Mouse (Mus musculus): ENCODE results near the gene Crx. TPM values are rescaled to one million over a fixed set of nuclear protein-coding genes. Genes with fewer than 3 reads are reported as not detected.

The Crx gene
- polyA plus RNA-seq, 1 experiment from 2014 or later: not detected

DNA sequence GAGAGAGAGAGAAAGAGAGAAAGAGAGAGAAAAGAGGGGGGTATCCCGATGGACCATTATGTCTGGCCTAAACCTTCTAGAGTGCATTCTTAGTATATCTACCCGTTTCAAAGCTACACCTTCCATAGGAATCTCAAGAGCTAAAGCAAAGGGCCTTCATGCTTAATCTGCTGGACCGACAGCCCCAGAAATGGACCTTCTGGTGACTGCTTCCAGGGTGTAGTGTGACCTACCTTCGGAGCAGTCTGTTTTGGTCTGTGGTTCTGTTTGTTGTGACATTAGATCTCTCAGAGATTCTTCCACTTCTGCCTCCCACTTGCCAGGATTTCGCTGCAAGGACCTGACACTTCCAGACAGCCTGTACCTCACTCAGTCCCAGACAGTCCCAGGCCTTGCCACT, 30.8 kb upstream of the Crx start:
- H3K4me2 ChIP-seq: no peak overlapping the region
- H3K27me3 ChIP-seq: no peaks in the 10 kb centered on the region
- H3K4me3 ChIP-seq: no peak overlapping the region
- H3K9ac ChIP-seq: no peak overlapping the region
- H3K27ac ChIP-seq: no peak overlapping the region
- H3K4me1 ChIP-seq: no peaks in the 10 kb centered on the region
- no peaks in the 10 kb centered on the region for H3K9me3 ChIP-seq
- WGBS: 65% methylated on average over 5 of the region's 5 CpGs
- H3K36me3 ChIP-seq: no peaks in the 10 kb centered on the region
- ATAC-seq (ENCODE audit: borderline replicate concordance, extremely low read depth, low FRiP score, low TSS enrichment): no peak

DNA sequence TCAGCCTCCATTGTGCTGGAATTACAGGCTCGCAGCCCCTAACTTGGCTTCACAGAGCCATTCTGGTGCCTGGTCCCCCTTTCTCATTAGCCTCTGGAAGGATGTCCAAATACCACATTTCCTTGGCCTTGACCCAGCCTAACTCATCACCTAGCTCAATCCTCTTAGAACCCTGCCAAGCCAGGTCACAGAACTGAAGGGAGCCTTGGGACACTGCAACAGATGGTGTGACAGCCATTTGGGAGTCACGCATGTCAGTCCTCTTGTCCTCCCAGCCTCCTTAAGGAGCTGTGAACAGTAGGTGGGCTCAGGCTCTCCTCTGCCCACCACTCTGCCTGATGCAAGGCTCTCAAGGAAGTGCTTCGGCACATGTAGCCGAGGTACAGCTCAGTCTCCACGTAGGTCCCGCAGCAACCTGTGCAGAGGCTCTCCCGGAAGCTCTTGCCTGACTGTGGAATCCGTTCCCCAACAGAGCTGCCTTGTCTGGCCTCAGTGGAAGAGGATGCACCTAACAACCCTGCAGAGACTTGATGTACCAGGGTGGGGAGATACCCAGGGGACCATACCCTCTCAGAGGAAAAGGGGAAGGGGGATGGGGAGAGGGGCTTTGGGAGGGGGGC, 28.3 kb upstream of the Crx start:
- Histone ChIP-seq H3K9me3 (no peaks in the 10 kb centered on the region), H3K4me3 (no peak overlapping the region), H3K27me3 (no peaks in the 10 kb centered on the region), H3K36me3 (no peaks in the 10 kb centered on the region), H3K9ac (no peak overlapping the region), H3K4me2 (no peak overlapping the region), H3K4me1 (no peaks in the 10 kb centered on the region), H3K27ac (no peak overlapping the region)
- WGBS: 64% methylated on average over 8 of the region's 8 CpGs
- no peak for ATAC-seq (ENCODE audit: borderline replicate concordance, extremely low read depth, low FRiP score, low TSS enrichment)

DNA sequence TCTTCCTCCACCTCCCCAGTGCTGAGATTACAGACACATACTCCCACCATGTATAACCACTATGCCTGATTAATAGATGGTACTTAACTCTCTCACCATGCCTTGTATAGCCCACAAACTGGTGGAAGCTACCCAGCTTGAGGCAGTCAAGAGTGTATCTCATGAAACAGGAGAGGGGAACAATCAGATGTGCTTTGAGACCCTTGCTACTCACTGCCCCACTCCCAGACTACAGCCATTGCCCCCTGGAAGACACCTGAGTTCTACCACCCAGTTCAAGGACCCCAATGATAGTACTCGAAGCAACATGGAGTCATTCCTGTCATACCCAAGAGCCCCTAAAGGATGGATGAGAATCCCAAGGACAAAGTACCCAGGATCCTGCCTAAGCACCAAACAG, 26.8 kb upstream of the Crx start:
- no peaks in the 10 kb centered on the region for H3K36me3 ChIP-seq
- no peak overlapping the region for H3K4me2 ChIP-seq
- no peak overlapping the region for H3K27ac ChIP-seq
- 77% methylated on average over 1 of the region's 1 CpGs for WGBS
- no peaks in the 10 kb centered on the region for H3K4me1 ChIP-seq
- no peaks in the 10 kb centered on the region for H3K27me3 ChIP-seq
- no peaks in the 10 kb centered on the region for H3K9me3 ChIP-seq
- ATAC-seq (ENCODE audit: borderline replicate concordance, extremely low read depth, low FRiP score, low TSS enrichment): no peak
- no peak overlapping the region for H3K4me3 ChIP-seq
- H3K9ac ChIP-seq: no peak overlapping the region

DNA sequence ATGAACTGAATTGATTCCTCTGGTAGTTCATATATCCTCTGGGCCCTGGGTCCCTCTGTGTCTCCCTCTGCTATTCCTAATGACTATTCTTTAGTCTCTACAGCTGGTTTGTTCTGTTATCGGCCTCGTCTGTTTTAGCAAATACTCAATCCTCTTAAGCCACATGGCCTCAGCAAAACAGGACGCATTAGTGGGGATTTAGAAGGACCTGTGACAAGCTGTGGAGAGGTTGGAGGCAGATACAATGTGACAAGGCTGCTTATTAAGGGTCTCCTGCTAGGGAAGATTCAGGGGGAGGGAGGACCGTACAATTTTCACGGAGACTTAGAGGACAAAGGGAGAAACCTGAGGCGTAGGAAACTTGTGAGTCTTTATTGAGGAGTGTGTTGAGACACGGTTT, 26.1 kb upstream of the Crx start:
- H3K4me1 ChIP-seq: no peaks in the 10 kb centered on the region
- no peak overlapping the region for H3K27ac ChIP-seq
- no peak for ATAC-seq (ENCODE audit: borderline replicate concordance, extremely low read depth, low FRiP score, low TSS enrichment)
- no peaks in the 10 kb centered on the region for H3K36me3 ChIP-seq
- WGBS: 74% methylated on average over 7 of the region's 7 CpGs
- H3K4me2 ChIP-seq: no peak overlapping the region
- H3K27me3 ChIP-seq: no peaks in the 10 kb centered on the region
- H3K9me3 ChIP-seq: no peaks in the 10 kb centered on the region
- H3K4me3 ChIP-seq: no peak overlapping the region
- no peak overlapping the region for H3K9ac ChIP-seq

DNA sequence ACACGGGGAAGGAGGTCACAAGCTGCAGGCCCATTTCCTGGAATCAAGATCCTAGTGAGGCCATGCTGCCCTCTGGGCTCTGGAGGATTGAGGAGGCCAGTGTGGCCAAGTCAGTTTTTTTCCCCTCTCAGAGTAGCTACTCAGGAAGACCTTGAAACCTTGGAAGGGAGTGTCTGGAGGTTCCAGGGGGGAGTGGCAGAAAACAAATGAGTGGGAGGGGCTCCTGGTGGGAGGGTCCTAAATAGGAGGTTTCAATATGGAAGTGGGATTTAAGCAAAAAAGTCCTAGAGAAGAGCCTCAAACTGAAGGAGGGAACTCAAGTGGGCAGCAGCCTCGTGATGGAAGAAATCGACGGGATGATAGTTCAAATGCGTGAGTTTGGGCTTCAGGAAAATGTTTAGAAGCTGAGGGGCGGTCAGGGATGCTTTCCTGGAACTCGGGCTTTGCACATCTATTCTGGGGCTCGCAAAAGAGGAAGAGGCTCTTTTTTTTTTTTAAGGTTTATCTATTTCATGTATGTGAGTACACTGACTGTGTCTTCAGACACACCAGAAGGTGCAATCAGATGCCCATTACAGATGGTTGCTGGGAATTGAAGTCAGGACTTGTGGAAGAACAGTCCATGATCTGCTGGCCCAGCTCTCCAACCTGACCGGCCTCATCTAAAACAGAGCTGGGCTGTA, 21.7 kb upstream of the Crx start:
- ATAC-seq (ENCODE audit: borderline replicate concordance, extremely low read depth, low FRiP score, low TSS enrichment): no peak
- no peaks in the 10 kb centered on the region for H3K4me1 ChIP-seq

DNA sequence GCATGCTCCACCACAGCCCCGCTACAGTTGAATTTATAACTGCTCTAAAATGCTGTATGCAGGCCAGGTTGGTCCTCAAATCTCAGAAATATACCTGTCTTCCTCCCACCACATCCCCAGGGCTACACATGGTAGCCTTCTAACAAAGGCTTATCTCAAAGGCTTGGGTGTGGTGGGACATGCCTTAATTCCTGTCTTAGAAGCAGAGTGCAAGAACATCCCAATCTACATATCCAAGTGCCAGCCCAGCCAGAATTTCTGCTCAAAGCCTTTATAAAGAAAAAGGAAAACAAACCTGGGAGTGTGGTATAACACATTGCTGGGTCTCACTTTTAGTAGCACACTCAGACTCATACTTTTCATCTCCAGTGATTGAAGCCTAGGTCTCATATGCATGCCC, 14.5 kb upstream of the Crx start:
- H3K27me3 ChIP-seq: no peaks in the 10 kb centered on the region
- no peak overlapping the region for H3K27ac ChIP-seq
- no peak overlapping the region for H3K9ac ChIP-seq
- H3K4me3 ChIP-seq: no peak overlapping the region
- ATAC-seq (ENCODE audit: borderline replicate concordance, extremely low read depth, low FRiP score, low TSS enrichment): no peak
- WGBS: 55% methylated on average over 1 of the region's 1 CpGs
- H3K36me3 ChIP-seq: no peaks in the 10 kb centered on the region
- H3K4me2 ChIP-seq: no peak overlapping the region
- no peaks in the 10 kb centered on the region for H3K4me1 ChIP-seq
- H3K9me3 ChIP-seq: no peaks in the 10 kb centered on the region

More for the DNA sequence above, 21.7 kb upstream of the Crx start:
- H3K36me3 ChIP-seq: no peaks in the 10 kb centered on the region
- no peak overlapping the region for H3K4me3 ChIP-seq
- no peaks in the 10 kb centered on the region for H3K9me3 ChIP-seq
- H3K4me2 ChIP-seq: no peak overlapping the region
- no peak overlapping the region for H3K27ac ChIP-seq
- H3K27me3 ChIP-seq: no peaks in the 10 kb centered on the region
- 79% methylated on average over 9 of the region's 9 CpGs for WGBS
- no peak overlapping the region for H3K9ac ChIP-seq

DNA sequence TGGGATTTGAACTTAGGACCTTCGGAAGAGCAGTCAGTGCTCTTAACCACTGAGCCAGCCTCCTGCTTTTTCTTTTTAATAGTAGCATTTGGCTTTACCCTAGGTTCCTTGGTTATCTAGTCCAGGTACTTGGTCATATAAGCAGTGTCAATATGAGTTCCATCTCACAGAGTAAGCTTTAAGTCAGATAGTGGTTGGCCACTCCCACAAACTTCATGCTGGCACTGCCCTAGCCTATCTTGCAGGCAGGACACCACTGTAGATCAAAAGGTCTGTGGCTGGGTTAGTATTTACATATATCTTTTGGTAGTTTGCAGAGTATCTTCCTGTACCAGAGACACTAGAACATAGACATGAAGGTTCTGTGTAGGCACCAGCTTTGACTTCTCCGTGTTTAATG, 4.4 kb upstream of the Crx start:
- Histone ChIP-seq H3K4me2 (no peak overlapping the region), H3K27me3 (no peaks in the 10 kb centered on the region), H3K9ac (no peak overlapping the region), H3K4me1 (no peaks in the 10 kb centered on the region), H3K4me3 (no peak overlapping the region), H3K36me3 (no peaks in the 10 kb centered on the region), H3K9me3 (no peaks in the 10 kb centered on the region), H3K27ac (no peak overlapping the region)
- no peak for ATAC-seq (ENCODE audit: borderline replicate concordance, extremely low read depth, low FRiP score, low TSS enrichment)
- 82% methylated on average over 2 of the region's 2 CpGs for WGBS

DNA sequence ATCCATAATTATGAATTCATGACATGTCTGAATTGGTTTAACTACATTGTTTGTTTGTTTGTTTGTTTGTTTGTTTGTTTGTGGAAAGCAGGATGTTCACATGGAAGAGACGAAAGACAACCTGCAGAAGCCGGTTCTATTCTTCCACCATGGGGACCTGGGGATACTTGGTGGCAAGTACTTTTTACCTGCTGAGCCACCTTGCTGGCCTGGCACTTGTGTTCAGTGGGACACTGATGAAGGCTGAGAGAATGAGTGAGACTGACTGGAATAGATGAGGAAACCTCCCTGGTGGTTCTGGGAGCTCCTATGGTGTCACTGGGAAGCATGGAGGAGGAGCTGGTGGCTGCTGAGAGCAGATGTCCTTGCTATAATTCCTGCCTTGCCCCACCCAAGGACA, 2.5 kb upstream of the Crx start, which contains the start of gene Crxos:
Gene Crxos, plus strand, starts transcription at position 301 of the 400 bp plus-strand sequence.
- 79% methylated on average over 2 of the region's 2 CpGs for WGBS
- no peak for ATAC-seq (ENCODE audit: borderline replicate concordance, extremely low read depth, low FRiP score, low TSS enrichment)
- H3K4me2 ChIP-seq: no peak within 1 kb of the TSS

DNA sequence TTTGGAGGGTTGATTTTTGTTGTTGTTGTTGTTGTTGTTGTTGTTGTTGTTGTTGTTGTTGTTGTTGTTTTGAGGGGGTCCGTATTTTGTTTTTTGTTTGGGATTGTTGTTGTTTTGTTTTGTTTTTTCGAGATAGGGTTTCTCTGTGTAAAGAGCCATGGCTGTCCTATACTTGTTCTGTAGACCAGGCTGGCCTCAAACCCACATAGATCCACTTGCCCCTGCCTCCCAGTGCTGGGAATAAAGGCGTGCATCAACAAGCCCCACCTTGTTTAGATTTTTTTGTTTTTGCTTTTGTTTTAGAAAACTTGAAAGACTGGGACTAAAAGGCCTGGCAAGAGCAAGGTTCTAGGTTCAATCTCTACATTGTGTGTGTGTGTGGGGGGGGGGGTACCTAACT, 2.1 kb upstream of the Crx start:
- WGBS: 65% methylated on average over 3 of the region's 3 CpGs
- no peak overlapping the region for H3K4me3 ChIP-seq
- no peaks in the 10 kb centered on the region for H3K4me1 ChIP-seq
- no peaks in the 10 kb centered on the region for H3K27me3 ChIP-seq
- H3K4me2 ChIP-seq: no peak overlapping the region
- ATAC-seq (ENCODE audit: borderline replicate concordance, extremely low read depth, low FRiP score, low TSS enrichment): no peak
- no peak overlapping the region for H3K9ac ChIP-seq
- H3K36me3 ChIP-seq: no peaks in the 10 kb centered on the region
- no peak overlapping the region for H3K27ac ChIP-seq
- no peaks in the 10 kb centered on the region for H3K9me3 ChIP-seq

More for the DNA sequence above, 2.5 kb upstream of the Crx start, which contains the start of gene Crxos:
- Histone ChIP-seq H3K9ac (no peak within 1 kb of the TSS), H3K9me3 (no peaks in the 10 kb centered on the region), H3K4me3 (no peak within 1 kb of the TSS), H3K36me3 (no peaks in the 10 kb centered on the region), H3K4me1 (no peaks in the 10 kb centered on the region), H3K27ac (no peak within 1 kb of the TSS), H3K27me3 (no peaks in the 10 kb centered on the region)

DNA sequence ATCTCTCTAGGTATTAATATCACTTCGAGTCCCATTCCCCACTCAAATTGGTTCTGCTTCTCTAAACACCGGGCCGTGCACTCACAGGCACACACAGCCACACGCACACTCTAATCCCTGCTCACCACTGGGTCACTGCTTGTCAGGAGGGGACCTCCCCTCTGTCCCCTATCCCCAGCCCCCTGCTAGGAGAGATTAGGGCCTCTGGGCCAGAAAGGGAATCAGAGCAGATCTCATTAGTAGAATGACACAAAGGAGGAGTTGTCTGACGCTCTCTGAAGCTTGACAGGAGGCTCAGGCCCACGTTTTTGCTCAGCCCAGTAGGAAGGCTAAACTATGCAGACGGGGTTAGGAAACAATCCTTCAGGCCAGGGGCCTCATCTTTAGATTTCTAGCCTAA, 1.6 kb upstream of the Crx start:
- Histone ChIP-seq H3K4me2 (no peak overlapping the region), H3K4me1 (no peaks in the 10 kb centered on the region), H3K27me3 (no peaks in the 10 kb centered on the region), H3K4me3 (no peak overlapping the region), H3K27ac (no peak overlapping the region), H3K9ac (no peak overlapping the region), H3K9me3 (no peaks in the 10 kb centered on the region), H3K36me3 (no peaks in the 10 kb centered on the region)
- WGBS: 15% methylated on average over 7 of the region's 7 CpGs
- no peak for ATAC-seq (ENCODE audit: borderline replicate concordance, extremely low read depth, low FRiP score, low TSS enrichment)

DNA sequence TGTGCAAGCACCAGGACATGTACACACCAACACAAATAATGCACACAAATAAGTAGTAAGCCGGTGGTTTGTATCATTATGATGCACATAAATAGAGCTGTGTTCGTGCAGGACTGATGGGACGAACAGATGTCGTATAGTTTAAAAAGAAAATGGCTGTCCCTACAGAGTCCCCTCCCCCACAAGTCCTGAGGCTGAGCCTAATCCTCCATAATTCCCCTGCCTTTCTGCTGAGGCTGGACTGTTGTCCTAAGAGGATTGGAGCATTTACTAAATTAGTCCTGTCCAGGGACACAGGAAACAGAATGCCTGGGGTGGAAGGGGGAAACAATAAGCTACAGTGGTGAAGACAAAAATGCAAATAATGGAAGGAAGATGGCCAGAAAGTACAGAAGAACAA, 15.7 kb downstream of the Crx start:
- Histone ChIP-seq H3K4me1 (no peaks in the 10 kb centered on the region), H3K9me3 (no peaks in the 10 kb centered on the region), H3K27ac (no peak overlapping the region), H3K27me3 (no peaks in the 10 kb centered on the region), H3K36me3 (no peaks in the 10 kb centered on the region), H3K4me3 (no peak overlapping the region), H3K4me2 (no peak overlapping the region), H3K9ac (no peak overlapping the region)
- 77% methylated on average over 4 of the region's 4 CpGs for WGBS
- no peak for ATAC-seq (ENCODE audit: borderline replicate concordance, extremely low read depth, low FRiP score, low TSS enrichment)

DNA sequence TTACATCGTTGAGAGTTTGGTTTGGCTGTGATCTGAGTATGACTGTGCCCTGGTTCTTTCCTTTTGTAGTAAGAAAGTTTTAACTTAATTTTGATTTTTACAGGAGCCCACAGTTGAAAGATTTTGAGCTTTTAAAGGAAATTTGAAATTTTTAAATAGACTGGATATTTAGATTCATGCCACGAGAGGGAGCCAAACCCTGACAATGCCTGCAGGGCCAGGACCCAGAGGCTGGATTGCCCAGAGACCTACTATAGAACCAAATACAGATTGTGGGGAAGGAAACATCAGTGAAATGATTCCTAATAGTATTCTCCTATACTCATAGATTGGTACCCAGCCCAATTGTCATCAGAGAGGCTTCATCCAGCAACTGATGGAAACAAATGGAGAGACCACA, 20.1 kb downstream of the Crx start:
- Histone ChIP-seq H3K36me3 (no peaks in the 10 kb centered on the region), H3K4me3 (no peak overlapping the region), H3K4me2 (no peak overlapping the region), H3K27ac (no peak overlapping the region), H3K9me3 (no peaks in the 10 kb centered on the region), H3K9ac (no peak overlapping the region), H3K4me1 (no peaks in the 10 kb centered on the region), H3K27me3 (no peaks in the 10 kb centered on the region)
- 48% methylated on average over 2 of the region's 2 CpGs for WGBS
- no peak for ATAC-seq (ENCODE audit: borderline replicate concordance, extremely low read depth, low FRiP score, low TSS enrichment)
